Mouse (Mus musculus) heart, postnatal 14 days (tissue): ENCODE data around the gene Timm8a2. TPM values are rescaled to one million over a fixed set of nuclear protein-coding genes. Genes with fewer than 3 reads are reported as not detected.

Experiments used
- DNase-seq, 2 experiments: peaks; one replicate each; pipeline ENCODE4 v3.0.0; 2021 to 2022
- intact Hi-C: fragments of 180-260 bp; cut with DNase I; formaldehyde crosslinking; loops from one replicate; pipeline ENCODE4 v1.15.1; 2025
- total RNA-seq, 2 experiments: library from RNA; stranded (reverse); gene quantifications; 2 replicates each; pipeline ENCODE4 v1.2.3; 2021

The Timm8a2 gene
- total RNA-seq, 2 experiments from 2014 or later, result not detected

GRCm38 (mm10) chr14:122087956-122088355 lies 53.5 kb downstream of the Timm8a2 start:
- no peak for DNase-seq

More at GRCm38 (mm10) chr14:122087956-122088355, 53.5 kb downstream of the Timm8a2 start:
- intact Hi-C loops, result no loop called here

Other genes starting within 250 kb of the Timm8a2 start
- 10 to 100 TPM; 41.2 to 45.2 TPM for gene Dock9, start 236.8 kb upstream of the Timm8a2 start, total RNA-seq
- gene Ubac2, start 156.1 kb upstream of the Timm8a2 start, total RNA-seq, result 10 to 100 TPM; 23.3 to 23.8 TPM
- under 1 TPM in 1 of 2 experiments, not detected in 1; 0.39 TPM for gene Gpr18, start 118.9 kb upstream of the Timm8a2 start, total RNA-seq
- under 1 TPM; 0.54 to 0.67 TPM for gene Gpr183, start 69.5 kb upstream of the Timm8a2 start, total RNA-seq
- gene Tm9sf2, start 72.4 kb downstream of the Timm8a2 start, total RNA-seq, result 100 to 1,000 TPM; 111 to 112 TPM
- gene Clybl, start 147.0 kb downstream of the Timm8a2 start, total RNA-seq, result 100 to 1,000 TPM; 103 to 116 TPM